Mouse (Mus musculus) kidney, postnatal 0 days (tissue): ENCODE measurements at regions not wholly inside any gene's neighbourhood (a gene's known extent, or its start where the extent isn't known, plus 50 kb on each side); places are given as distances from the start of the nearest gene placed in this dataset.

Experiments used
- ATAC-seq: fragments of 200-750 bp; cut with Nextera tagmentation; replicated peaks from 2 replicates; pipeline ENCODE4 v1.8.0; 2017; ENCODE audit warnings: low read depth, moderate number of reproducible peaks, moderate TSS enrichment, moderate library complexity; ENCODE audit not compliant: low FRiP score
- DNase-seq: peaks from one replicate; pipeline ENCODE4 v3.0.0-alpha.2; 2016; ENCODE audit warnings: low spot score
- H3K27ac ChIP-seq: fragments of 300-500 bp; sonication (generic); 2 replicates; pipeline ENCODE4 v1.5.1; 2014; ENCODE audit warnings: mild to moderate bottlenecking
- H3K27me3 ChIP-seq: fragments of 300-500 bp; sonication (generic); 2 replicates; pipeline ENCODE4 v1.6.1; 2014; ENCODE audit warnings: low read length, mixed read lengths; ENCODE audit not compliant: insufficient read depth
- H3K36me3 ChIP-seq: fragments of 300-500 bp; sonication (generic); 2 replicates; pipeline ENCODE4 v1.6.1; 2014; ENCODE audit warnings: low read length, mixed read lengths; ENCODE audit not compliant: insufficient read depth
- H3K4me1 ChIP-seq: fragments of 300-500 bp; sonication (generic); replicated peaks from 2 replicates; pipeline ENCODE4 v1.6.1; 2014; ENCODE audit warnings: antibody characterized with exemption, low read length, mixed read lengths; ENCODE audit not compliant: insufficient read depth
- H3K4me2 ChIP-seq: fragments of 300-500 bp; sonication (generic); 2 replicates; pipeline ENCODE4 v1.6.1; 2014; ENCODE audit warnings: mild to moderate bottlenecking, low read length, moderate library complexity, mixed read lengths
- H3K4me3 ChIP-seq: fragments of 300-500 bp; sonication (generic); replicated peaks from 2 replicates; pipeline ENCODE4 v1.5.1; 2014; ENCODE audit warnings: low read depth, low read length
- H3K9ac ChIP-seq: fragments of 300-500 bp; sonication (generic); 2 replicates; pipeline ENCODE4 v1.6.1; 2014; ENCODE audit warnings: low read depth, low read length
- H3K9me3 ChIP-seq: fragments of 300-500 bp; sonication (generic); replicated peaks from 2 replicates; pipeline ENCODE4 v1.6.1; 2016; ENCODE audit warnings: low read length, inconsistent platforms, mixed read lengths
- CTCF ChIP-seq: IDR thresholded peaks from 2 replicates; pipeline ENCODE4 v1.5.1; 2016; ENCODE audit warnings: antibody characterized with exemption, low read depth, mild to moderate bottlenecking, moderate library complexity
- WGBS: fragments of 180-500 bp; shearing (Covaris S2); extraction: QIAGEN DNeasy Blood & Tissue Kit; methylation state at CpG from one replicate; pipeline ENCODE4 v1.1.7; 2014; 5-methylcytosine and 5-hydroxymethylcytosine counted together

DNA sequence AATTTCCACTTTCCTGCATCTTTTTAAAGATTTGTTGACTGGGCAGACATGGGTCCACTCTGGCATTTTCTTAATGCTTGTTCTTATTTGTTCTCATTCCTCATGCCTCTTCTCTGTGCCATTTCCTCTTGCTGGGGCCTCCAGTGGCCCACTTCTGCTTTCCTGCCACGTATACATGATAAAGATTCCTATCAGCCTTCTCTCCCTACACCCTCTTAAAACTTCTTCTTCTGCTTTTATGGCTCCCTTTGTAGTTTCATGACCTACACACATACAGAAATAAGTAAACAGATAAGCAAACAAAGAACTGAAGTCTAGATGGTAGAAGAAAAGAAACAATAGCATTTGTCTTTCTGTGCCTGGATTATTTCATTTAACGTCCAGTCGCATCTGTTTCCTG lies 110.9 kb upstream of the Tab2 start:
- no peaks in the 10 kb centered on the region for H3K36me3 ChIP-seq
- H3K4me2 ChIP-seq, result no peak overlapping the region
- 54% methylated on average over 3 of the region's 3 CpGs for WGBS
- ATAC-seq, result no peak
- H3K9me3 ChIP-seq, result no peaks in the 10 kb centered on the region
- TF ChIP-seq CTCF, result no peak
- H3K9ac ChIP-seq, result no peak overlapping the region
- H3K27me3 ChIP-seq, result no peaks in the 10 kb centered on the region
- H3K4me1 ChIP-seq, result no peaks in the 10 kb centered on the region
- no peak overlapping the region for H3K4me3 ChIP-seq
- DNase-seq, result no peak
- no peak overlapping the region for H3K27ac ChIP-seq

DNA sequence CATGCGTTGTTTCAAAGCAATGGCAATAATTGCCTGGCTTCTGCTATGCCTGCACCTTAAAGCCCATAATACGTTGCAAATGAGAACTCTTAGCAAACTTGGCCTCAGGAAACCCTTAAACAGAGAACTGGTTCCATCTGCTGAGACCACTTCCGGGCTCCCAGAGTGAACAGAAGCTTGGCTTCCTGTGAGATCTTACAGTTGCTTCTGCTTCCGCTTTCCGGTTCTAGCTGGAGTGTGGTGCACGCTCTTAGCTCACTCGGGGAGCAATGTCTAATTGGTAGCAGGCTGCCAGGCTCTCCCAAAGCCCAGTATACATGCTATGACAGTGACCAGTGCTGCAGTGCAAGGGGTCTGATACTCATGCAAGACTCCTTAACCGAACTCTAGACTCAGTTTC lies 109.7 kb upstream of the Tab2 start:
- Histone ChIP-seq H3K4me1 (no peaks in the 10 kb centered on the region), H3K4me3 (no peak overlapping the region), H3K27me3 (no peaks in the 10 kb centered on the region), H3K27ac (no peak overlapping the region), H3K36me3 (no peaks in the 10 kb centered on the region), H3K9me3 (no peaks in the 10 kb centered on the region), H3K4me2 (no peak overlapping the region), H3K9ac (no peak overlapping the region)
- DNase-seq, result no peak
- no peak for TF ChIP-seq CTCF
- ATAC-seq, result no peak
- WGBS, result 77% methylated on average over 8 of the region's 8 CpGs

GRCm38 (mm10) chr10:8064281-8064680 lies 108.3 kb upstream of the Tab2 start:
- Histone ChIP-seq H3K9ac (no peak overlapping the region), H3K27ac (no peak overlapping the region), H3K27me3 (no peaks in the 10 kb centered on the region), H3K4me3 (no peak overlapping the region), H3K36me3 (no peaks in the 10 kb centered on the region), H3K9me3 (no peaks in the 10 kb centered on the region), H3K4me1 (no peaks in the 10 kb centered on the region), H3K4me2 (no peak overlapping the region)
- ATAC-seq (no peak), DNase-seq (no peak)
- 61% methylated on average over 2 of the region's 2 CpGs for WGBS
- no peak for TF ChIP-seq CTCF

- ATAC-seq, result no peak; the same call in 1 of the 2 replicates
- H3K4me2 ChIP-seq, result no peak overlapping the region
- no peaks in the 10 kb centered on the region for H3K9me3 ChIP-seq
- WGBS, result 59% methylated on average over 5 of the region's 5 CpGs
- H3K36me3 ChIP-seq, result no peaks in the 10 kb centered on the region
- H3K27me3 ChIP-seq, result no peaks in the 10 kb centered on the region
- DNase-seq, result peak; percentile 16
- no peaks in the 10 kb centered on the region for H3K4me1 ChIP-seq
- no peak for TF ChIP-seq CTCF
- H3K27ac ChIP-seq, result no peak overlapping the region
- no peak overlapping the region for H3K9ac ChIP-seq
- no peak overlapping the region for H3K4me3 ChIP-seq
Observed at GRCm38 (mm10) chr10:8063458-8064090, 107.5 kb upstream of the Tab2 start.

DNA sequence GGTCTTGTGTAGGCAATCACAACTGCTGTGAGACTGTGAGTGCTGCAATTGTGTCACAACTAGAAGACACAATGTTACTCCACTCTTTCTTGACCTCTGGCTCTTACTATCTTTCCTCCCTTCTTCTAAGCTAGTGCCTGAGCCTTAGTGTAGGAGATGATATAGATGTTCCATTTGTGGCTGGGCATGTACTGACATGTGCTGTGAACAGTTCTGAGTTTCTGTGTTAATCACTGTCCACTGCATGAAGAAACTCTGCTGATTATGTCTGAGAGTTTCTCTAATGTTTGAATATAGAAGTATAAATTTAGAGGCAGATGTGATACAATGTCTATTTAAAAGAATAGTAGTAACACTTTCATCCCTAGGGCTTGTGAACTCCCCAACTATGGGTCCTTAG lies 105.0 kb upstream of the Tab2 start:
- Histone ChIP-seq H3K4me1 (no peaks in the 10 kb centered on the region), H3K36me3 (no peaks in the 10 kb centered on the region)

GRCm38 (mm10) chr10:8059769-8060168 lies 103.7 kb upstream of the Tab2 start:
- Histone ChIP-seq H3K27ac (no peak overlapping the region), H3K4me2 (no peak overlapping the region), H3K36me3 (no peaks in the 10 kb centered on the region), H3K4me1 (no peaks in the 10 kb centered on the region), H3K4me3 (no peak overlapping the region), H3K9me3 (no peaks in the 10 kb centered on the region), H3K27me3 (no peaks in the 10 kb centered on the region), H3K9ac (no peak overlapping the region)
- ATAC-seq, result no peak
- DNase-seq, result no peak
- TF ChIP-seq CTCF, result no peak
- 84% methylated on average over 1 of the region's 1 CpGs for WGBS

More for the DNA sequence above, 105.0 kb upstream of the Tab2 start:
- Histone ChIP-seq H3K4me3 (no peak overlapping the region), H3K27ac (no peak overlapping the region), H3K4me2 (no peak overlapping the region), H3K9me3 (no peaks in the 10 kb centered on the region), H3K27me3 (no peaks in the 10 kb centered on the region), H3K9ac (no peak overlapping the region)
- DNase-seq (no peak), ATAC-seq (no peak)
- TF ChIP-seq CTCF, result no peak

DNA sequence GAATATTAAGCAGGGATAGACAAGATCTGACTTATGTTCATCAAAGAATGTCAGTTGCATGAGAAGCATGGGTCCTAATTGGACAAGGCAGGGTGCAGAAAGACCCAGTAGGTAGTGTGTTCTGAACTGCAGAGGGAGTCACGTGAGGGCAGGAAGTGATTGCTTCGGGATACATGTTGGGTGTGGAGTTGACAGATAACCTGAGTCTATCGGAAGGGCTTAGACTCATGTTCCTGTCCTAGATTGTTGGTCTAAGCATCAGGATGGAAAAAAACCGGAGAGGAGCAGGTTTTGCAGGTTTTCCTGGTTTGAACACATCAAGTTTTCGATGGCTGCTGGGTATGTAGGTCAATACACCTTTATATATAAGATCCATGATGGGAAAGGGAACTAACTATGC lies 101.8 kb upstream of the Tab2 start:
- DNase-seq, result no peak
- no peak overlapping the region for H3K4me3 ChIP-seq
- H3K27ac ChIP-seq, result no peak overlapping the region
- no peaks in the 10 kb centered on the region for H3K36me3 ChIP-seq
- H3K4me2 ChIP-seq, result no peak overlapping the region
- H3K9ac ChIP-seq, result no peak overlapping the region
- 81% methylated on average over 5 of the region's 5 CpGs for WGBS
- TF ChIP-seq CTCF, result no peak
- no peaks in the 10 kb centered on the region for H3K4me1 ChIP-seq
- no peaks in the 10 kb centered on the region for H3K9me3 ChIP-seq
- no peak for ATAC-seq
- H3K27me3 ChIP-seq, result no peaks in the 10 kb centered on the region
